Mouse (Mus musculus) left cerebral cortex, postnatal 36 days (tissue): ENCODE measurements around the gene Pik3c2g. TPM values are rescaled to one million over a fixed set of nuclear protein-coding genes. Genes with fewer than 3 reads are reported as not detected.

Source experiments
- DNase-seq, 2 experiments: peaks; one replicate each; pipeline ENCODE4 v3.0.0; 2021 to 2022; ENCODE audit warnings: low spot score in 2 of 2, mixed read lengths in 1 of 2
- intact Hi-C: fragments of 180-260 bp; cut with DNase I; formaldehyde crosslinking; loops from one replicate; pipeline ENCODE4 v1.15.1; 2025
- total RNA-seq, 2 experiments: library from RNA; stranded (reverse); gene quantifications; 2 replicates each; pipeline ENCODE4 v1.2.3; 2021

Gene Pik3c2g
- total RNA-seq, 2 experiments from 2014 or later: 0.12 to 0.25 TPM

DNA sequence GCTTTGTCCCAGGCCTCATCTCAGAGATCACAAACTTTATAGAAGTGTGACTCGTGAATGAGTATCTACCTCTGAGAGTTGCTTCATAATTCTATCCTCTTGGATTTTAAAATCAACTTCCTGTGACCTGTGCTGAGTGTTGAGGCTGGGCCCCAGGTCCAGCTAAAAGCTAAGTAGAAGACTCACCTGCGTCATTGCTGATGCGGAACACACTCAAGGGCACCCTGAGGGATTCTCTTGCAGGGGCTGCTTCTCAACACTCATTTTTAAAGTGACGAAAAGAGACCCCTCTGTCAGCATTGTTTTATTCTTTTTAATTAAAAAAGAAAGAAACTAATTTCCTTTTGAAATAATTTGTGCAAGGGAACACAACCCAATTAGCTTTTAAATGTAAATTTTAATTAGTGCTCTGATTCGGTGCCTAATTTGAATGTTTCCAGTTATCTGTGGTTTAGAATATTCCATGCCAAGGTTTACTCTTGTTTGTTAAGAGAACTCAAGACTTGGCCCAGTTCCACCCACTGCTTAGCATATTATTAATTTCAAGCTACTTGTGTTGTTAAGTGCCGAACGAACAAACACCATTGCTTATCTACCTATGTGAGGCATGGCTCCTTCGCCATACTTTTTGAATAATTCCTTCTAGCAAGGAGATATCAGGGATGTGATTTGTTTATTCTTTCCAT is 212.7 kb downstream of the Pik3c2g start:
- no peak for DNase-seq
- intact Hi-C loops: no loop called here

DNA sequence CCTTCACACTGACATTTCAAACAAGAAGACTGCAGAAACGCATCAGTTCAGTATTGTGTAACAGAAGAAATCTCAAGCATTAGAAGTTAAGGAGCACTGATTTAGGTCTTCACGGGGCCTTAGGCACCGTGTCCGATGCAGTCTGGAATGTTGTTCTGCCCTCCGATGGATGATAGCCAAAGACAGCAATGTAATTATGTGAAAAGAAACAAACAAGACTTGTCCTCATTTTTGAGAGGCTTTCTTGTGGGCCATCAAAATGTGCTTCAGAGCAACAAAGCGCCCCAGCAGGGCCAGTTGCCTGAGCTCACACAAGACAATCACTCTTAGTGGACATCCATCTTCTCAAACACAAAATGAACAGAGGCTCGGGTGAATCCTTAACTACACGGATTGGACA is 234.9 kb downstream of the Pik3c2g start:
- no peak for DNase-seq
- intact Hi-C loops: no loop called here

DNA sequence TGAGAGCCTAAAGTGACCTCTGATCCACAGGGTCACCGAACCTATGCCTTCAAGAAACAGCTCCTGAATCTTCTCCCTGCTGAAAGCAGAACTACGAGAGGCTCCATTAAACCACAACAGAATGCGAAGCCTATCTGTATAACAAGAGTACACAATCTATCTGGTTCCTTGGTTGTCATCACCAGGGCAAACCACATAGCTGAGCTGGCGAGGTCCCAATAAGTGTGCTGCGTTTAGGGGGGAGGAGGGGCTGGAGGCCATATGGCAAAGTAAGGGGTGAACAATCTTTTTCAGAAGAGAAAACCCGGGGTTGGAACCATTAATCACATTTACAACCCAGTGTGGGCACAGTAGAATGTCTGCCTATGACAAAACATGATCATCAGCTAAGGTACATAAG is 251.2 kb downstream of the Pik3c2g start:
- no peak for DNase-seq
- intact Hi-C loops: no loop called here

DNA sequence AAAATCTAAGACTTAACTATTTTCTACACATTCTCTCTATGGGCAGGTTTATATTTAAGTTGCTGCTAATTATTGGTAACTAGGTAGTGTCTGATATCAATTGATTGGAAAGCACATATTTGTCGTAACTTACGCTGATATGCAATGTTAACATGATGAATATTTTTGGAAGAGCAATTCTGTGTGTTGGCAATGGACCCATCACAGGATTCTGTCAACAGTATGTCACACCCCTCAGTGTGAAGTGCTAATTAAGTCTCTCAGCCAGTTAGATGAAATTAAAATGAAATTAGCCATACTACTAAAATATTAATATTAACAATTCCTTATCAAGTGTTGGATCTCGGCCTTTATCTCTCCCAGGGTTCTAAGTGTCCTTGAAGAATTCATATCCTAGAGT is 251.7 kb downstream of the Pik3c2g start:
- intact Hi-C loops: no loop called here

DNA sequence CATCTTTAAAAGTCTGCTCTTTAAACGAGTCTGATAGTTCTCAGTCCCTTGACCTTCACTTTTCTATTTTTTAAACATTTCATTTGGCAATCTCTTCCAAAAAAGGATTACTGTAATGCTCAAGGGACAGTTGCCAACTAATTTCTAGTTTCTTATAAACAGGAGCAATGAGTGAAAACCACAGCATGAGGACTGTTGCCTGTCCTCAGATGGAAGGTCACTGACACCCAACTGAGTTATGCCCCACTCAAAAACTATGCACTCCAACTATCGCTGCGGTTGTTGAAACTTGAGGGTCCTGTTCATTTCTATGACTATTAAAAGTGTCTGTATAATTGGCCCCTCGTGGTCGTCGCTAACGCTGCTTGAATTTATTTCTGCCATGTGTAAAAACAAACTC is 252.9 kb downstream of the Pik3c2g start:
- intact Hi-C loops: no loop called here
- no peak for DNase-seq

More for the DNA sequence above, 251.7 kb downstream of the Pik3c2g start:
- no peak for DNase-seq

DNA sequence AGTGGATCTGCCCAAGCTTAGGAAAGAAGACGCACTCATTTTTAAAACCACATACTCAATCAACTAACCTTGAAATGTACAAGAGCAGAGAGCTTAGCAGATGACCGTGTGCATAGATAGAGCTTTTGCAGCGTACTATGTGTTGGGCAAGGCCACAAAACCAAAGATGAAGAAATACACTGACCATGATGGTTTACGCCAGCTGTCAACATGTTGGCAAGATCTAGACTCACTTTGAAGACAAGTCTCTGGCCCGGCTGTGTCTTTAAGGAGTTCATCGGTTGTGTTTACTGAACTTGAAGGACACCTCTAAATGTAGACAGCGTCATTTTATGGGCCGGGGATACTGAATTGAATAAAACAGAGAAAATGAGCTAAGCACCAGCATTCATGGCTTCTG is 254.3 kb downstream of the Pik3c2g start:
- intact Hi-C loops: no loop called here
- no peak for DNase-seq

DNA sequence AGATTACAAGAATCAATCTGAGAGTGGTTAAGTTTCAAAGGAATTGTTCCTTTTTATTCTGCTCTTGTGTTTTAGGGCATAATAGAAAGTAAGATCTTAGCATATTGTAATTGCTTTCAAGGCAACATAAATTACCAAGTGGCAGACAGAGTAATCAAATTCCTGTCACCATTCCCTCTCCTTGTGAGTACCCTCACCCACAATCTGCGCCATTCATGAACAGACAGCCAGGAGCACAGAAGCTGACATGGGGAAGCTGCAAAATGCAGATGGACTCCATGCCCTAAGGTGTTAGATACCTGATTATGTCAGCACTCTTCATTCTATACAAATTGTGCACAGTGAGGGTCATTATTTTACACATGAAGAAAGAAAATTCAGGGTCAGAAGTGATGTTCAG is 255.6 kb downstream of the Pik3c2g start:
- DNase-seq: no peak
- intact Hi-C loops: no loop called here

DNA sequence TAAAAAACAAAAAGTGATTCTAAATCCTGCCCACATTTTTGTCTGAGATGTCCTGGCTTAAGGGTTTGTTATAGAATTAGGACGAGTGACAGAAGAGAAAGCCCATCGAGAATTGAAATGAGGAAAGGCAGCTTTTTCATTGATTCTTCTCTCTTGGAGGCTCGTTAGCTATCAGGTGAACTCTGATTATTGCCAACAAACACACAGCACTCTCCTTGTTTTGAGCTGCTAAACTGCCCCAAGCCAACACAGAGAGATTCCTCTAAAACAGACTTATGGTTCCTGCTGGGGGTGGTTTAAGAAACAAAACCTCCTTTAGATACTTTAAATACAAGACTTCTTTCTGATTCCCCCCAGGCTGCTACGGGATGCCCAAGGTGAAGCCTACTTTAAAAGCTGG is 256.5 kb downstream of the Pik3c2g start:
- DNase-seq: no peak
- intact Hi-C loops: no loop called here

DNA sequence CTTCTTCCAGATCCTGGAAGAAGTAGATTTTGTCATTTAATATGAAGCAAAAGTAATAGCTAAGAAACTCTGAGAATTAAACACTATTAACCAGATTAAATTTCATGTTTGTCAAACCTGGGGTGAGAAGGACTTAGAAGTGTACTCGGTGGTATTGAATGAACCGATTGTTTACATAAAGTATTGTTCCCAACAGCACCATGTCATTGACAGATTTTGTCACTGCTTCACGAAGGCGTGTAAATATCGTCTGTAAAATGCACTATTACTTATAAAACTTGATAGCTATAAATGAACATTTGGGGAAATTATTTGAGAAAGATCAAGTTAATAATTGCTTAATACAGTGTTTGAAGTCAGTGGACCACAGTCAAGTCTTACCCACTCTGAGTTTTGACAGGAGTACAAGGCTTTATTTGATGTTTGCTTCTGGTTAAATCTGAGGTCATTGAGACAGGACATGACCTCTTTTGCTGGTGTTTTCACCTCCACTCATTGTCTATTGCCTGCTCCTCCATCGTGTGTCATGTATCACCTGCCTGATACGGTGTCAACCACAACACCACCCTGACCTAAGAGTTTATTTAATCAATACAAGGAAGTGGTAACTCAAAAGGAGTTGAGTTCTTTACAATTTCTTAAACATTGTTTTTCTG is 260.0 kb downstream of the Pik3c2g start:
- DNase-seq: no peak

DNA sequence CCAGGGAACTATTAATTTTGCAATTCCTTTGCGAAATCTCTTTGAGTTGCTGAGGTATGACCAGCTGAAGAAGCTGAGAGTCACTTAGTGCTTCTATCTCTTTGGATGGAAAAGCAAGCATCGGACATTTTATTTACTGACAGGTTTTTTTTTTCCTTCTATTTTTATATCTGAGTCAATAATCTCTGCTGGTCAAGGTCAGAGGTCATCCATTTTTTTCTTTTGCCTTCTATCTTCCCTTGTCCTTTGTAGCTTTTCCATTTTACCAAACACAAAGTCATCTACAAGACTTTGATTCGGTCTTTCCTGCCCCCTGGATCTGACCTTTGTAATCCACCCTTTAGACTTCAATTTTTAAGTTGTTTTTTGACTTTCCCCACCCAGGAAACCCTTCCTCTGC is 262.9 kb downstream of the Pik3c2g start:
- no peak for DNase-seq
- intact Hi-C loops: no loop called here

More for the DNA sequence above, 260.0 kb downstream of the Pik3c2g start:
- intact Hi-C loops: no loop called here

DNA sequence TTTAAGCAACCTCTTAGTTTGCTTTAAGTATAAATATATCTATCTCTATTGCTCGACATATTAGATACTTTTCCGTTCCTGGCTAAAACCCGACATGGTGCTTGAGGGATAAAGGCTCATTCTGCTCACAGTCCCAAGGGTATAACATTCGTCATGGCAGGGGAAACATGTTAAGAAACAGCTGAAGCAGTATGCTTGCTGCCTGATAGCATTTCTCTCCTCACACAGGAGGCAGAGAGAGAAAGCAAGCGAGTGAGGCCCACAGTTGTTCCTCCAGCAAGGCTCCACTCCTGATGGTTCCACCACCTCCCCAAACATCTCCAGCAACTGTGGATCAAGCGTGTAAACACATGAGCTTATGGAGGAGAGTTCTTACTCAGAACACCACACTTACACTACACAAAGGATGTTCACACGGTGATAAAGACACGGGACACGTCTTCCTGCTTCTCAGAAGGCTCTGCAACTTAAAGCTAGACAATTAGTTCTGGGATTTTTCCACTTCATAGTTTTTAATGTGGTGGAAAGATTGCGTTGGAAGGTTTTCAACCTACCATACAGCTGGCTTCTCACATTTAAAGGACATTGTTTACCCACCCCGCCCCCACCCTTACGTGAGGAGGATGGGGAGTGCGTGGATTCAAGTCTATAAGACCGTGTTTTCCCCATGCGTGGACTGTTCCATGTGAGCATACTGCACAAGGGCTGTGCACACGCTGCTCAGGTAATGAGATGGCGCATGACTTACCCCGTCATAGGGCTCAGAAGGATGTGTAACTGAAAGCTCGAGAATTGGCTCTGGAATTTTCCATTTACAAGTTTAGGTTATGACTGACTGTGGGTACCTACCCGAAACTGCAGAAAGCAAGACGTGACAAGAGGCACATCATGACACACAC is 264.9 kb downstream of the Pik3c2g start:
- no peak for DNase-seq
- intact Hi-C loops: no loop called here

DNA sequence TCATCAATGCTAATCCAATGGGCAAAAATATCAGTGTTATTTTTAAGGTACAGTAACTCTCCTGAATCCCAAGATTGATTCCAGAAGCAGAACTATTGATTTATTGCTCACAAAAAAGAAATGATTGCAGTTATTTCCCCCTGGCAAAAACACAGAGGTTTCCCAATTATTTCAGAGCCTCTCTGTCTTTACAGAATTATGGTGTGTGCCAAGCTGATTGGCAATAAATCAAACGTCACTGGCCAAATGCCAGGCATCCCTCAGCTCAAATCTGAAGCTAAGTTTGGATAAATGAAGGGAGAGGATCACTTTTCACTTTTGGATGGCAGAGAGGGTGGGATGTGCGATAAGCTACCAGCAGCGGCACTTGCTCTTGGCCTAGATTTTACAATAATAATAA is 265.8 kb downstream of the Pik3c2g start:
- intact Hi-C loops: no loop called here
- DNase-seq: no peak

DNA sequence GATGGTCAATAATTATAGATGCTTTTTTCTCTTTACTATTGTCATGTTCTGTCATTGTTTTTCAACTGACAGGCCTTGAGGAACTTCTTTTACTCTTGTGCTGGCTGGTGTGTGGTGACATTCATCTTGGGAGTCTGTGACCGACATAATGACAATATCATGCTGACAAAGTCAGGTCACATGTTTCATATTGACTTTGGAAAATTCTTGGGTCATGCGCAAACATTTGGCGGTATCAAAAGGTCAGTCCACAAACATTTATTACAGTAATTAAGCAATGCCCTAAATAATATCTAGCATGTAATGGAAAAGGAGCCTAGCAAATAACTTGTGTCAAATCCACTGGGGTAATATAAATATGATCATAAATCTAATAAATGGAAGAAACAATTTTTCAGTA is 273.1 kb downstream of the Pik3c2g start:
- DNase-seq: no peak
- intact Hi-C loops: no loop called here

DNA sequence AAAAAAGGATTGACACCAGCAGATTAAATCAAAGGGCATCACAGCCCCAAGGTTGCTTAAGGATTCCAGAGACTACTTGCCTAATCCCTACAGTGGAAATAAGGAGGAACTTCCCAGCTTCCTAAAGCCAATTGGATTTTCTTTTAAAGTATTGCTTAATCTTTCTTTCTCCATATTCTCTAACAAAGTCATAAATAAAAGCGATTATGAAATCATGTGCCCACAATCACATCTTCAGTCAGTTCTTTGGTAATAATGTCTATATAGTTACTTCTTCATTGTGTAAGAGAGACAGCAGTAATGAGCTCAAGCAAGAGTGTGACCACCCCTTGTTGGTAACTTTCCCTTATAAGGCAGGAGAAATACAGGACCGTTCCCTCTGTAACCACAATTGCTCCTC is 274.5 kb downstream of the Pik3c2g start:
- no peak for DNase-seq
- intact Hi-C loops: no loop called here

DNA sequence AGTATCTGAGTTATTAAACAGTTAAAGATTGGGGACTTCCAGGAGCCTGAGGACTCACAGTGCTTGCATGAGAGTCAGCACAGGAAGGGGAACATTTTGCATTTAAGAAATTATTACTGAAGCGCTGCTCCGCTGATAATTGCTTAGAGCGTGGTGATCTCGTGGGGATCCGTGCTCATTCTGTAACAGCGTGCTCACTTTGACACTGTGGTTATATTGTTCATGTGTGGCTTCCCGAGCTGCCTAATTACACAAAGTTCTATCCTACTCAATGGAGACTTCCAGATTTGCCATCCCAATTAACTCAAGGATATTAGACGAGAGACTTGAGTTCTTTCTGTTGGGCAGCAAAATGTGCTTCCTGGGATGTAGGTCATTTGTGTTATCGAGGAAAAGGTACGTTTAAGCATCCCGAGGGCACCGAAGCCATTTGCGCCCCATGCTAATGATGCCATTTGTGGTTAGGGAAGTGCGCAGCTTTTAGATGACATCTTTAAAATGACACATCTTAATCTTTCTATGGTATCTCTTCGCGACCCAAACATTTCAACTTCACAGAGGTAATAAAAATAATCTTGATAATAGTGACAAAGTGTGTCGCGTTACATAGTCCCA is 278.1 kb downstream of the Pik3c2g start:
- DNase-seq: no peak
- intact Hi-C loops: no loop called here

DNA sequence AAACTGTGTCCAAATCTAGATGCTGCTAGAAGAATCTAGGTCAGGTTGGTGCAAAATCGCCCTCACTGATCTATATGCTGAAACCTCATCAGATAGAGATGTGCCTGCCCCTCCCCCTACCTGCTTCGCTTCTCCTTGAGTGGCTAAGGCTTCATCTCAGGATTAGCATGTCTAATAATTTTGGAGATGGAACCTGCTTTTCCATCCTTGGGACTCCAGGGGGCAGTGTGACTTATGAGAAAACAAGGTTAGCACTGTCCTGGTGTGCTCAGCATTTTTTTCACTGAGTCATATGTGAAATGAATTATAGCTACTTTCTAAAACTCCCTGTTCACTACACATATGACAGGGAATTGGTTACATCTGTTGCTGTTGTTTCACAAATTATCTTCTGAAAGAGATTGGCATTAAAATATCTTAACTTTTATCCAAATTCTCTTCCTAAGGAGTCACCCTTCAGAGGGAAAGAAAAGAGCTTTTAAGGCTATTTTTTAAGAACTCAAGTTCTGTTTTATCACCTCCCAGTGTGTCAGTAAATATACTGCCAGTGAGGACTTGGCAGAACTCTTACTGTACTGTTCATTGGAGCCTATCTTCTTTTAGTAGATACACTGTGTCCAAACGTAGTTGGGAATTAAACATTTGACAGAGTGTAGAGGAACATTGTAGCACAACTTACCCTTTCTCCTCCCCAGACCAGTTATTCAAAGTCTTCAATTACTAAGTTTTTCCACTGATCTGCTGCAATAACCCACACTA is 287.6 kb downstream of the Pik3c2g start:
- intact Hi-C loops: loop anchor here (5.0 kb wide), 1 partner anchor 548 kb away; the partner anchor contains the start of gene Plekha5

DNA sequence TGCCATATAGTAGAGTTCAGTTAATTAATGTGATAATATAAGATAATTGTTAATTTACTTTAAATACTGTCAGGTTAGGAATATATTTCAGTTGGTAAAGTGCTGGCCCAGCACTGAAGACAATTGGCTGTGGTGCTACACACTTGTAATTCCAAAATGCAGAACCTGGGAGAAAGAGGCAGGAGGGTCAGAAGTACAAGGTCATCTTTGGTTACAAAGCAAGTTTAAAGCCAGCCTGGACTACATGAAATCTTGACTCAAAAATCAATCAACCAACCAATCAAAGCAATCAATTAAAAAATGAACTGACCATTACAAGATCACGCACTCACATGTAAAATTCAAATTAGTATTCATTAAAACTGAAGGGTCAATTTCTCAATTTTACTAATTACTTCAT is 289.7 kb downstream of the Pik3c2g start:
- intact Hi-C loops: no loop called here
- no peak for DNase-seq

More for the DNA sequence above, 287.6 kb downstream of the Pik3c2g start:
- DNase-seq: peak; percentile 26 to 32

DNA sequence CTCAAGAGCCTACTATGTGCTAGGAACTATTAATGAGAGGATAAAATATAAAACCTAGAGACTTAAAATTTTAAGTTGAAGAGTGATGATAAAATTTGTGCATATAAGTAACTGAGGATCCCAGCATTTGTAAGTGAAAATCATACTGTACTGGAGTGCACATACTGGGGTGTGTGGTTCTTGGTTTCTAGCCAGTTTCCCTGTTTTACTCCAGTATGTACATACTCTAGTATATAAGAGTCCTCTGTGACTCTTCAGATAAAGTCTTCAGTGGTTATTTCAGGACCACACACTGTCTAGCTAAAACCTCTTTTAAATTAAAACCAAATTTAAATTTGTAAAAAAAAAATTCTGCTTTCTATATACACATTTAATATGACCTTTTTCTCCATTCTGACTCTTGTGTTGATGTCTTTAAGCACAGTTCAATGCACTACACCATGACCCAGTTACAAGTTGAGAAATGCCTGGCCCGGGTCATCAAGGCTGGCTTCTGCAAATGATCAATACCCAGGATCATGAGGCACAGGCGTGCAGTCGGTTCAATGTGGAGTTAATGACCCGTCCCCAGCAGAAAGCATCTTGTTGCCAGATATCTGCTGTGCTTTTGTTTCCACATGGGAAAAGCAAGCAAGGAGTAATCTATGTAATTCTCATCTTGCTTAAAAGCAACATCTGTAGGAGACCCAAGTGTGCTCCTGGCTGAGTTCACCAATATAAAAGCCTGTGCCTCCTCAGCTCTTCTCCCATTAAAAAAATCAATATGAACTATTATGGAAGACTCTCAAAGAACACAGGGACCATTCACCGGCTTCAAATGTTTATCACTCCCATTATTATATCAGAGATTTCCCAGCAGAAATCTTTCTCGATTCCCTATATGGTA is 290.7 kb downstream of the Pik3c2g start:
- intact Hi-C loops: no loop called here
- no peak for DNase-seq

DNA sequence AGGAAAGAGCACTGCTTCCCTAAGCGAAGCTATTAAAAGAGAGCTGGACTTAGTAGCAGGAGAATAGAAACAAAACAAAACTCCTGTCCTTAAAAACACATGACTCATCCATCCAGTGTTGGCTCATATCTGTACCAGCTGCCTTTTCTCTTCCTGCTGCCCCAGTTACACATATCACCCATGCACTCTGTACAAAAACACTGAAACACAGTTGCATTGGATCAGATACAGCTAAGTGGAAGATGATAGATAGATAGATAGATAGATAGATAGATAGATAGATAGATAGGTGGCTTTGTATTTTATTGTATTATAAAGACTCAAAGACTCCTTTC is 291.3 kb downstream of the Pik3c2g start:
- intact Hi-C loops: no loop called here
- no peak for DNase-seq
